Mouse (Mus musculus): Measurements from ENCODE around the gene Nxf1. TPM values are rescaled to one million over a fixed set of nuclear protein-coding genes. Genes with fewer than 3 reads are reported as not detected.

Gene Nxf1
- polyA plus RNA-seq, 1 experiment, result 48.5 TPM

Other genes with a start within 250 kb of the Nxf1 start
- not detected in 2 replicates for gene Slc22a8, start 165.8 kb upstream of the Nxf1 start, polyA plus RNA-seq (2012; rRNA removed)
- not detected in 2 replicates for gene Slc22a6, start 139.0 kb upstream of the Nxf1 start, polyA plus RNA-seq (2012; rRNA removed)
- gene Chrm1, start 93.3 kb upstream of the Nxf1 start, polyA plus RNA-seq (2012; rRNA removed), result 8.6 and 12.4 TPM in 2 replicates
- 77.3 and 84.0 TPM in 2 replicates for gene Slc3a2, start 33.7 kb upstream of the Nxf1 start, polyA plus RNA-seq (2012; rRNA removed)
- 23.1 and 24.6 TPM in 2 replicates for gene Wdr74, start 21.2 kb upstream of the Nxf1 start, polyA plus RNA-seq (2012; rRNA removed)
- gene 1700092M07Rik, start 16.4 kb upstream of the Nxf1 start, polyA plus RNA-seq (2012; rRNA removed), result not detected in 2 replicates
- gene Stx5a, start 15.7 kb upstream of the Nxf1 start, polyA plus RNA-seq (2012; rRNA removed), result 76.8 and 84.3 TPM in 2 replicates
- gene Tmem223, start 13.9 kb downstream of the Nxf1 start, polyA plus RNA-seq (2012; rRNA removed), result 138 and 175 TPM in 2 replicates
- 72.7 and 126 TPM in 2 replicates for gene Tmem179b, start 17.4 kb downstream of the Nxf1 start, polyA plus RNA-seq (2012; rRNA removed)
- gene Taf6l, start 29.3 kb downstream of the Nxf1 start, polyA plus RNA-seq (2012; rRNA removed), result 9.5 and 9.9 TPM in 2 replicates
- gene Polr2g, start 41.5 kb downstream of the Nxf1 start, polyA plus RNA-seq (2012; rRNA removed), result 17.4 and 20.0 TPM in 2 replicates
- gene Zbtb3, start 45.5 kb downstream of the Nxf1 start, polyA plus RNA-seq (2012; rRNA removed), result 1.6 and 1.9 TPM in 2 replicates
- 9.8 and 12.1 TPM in 2 replicates for gene Ttc9c, start 62.3 kb downstream of the Nxf1 start, polyA plus RNA-seq (2012; rRNA removed)
- gene Hnrnpul2, start 62.9 kb downstream of the Nxf1 start, polyA plus RNA-seq (2012; rRNA removed), result 23.2 and 24.4 TPM in 2 replicates
- 2.4 and 6.1 TPM in 2 replicates for gene AC129217.1, start 72.7 kb downstream of the Nxf1 start, polyA plus RNA-seq (2012; rRNA removed)
- 125 and 157 TPM in 2 replicates for gene Bscl2, start 80.4 kb downstream of the Nxf1 start, polyA plus RNA-seq (2012; rRNA removed)
- 2.1 and 2.8 TPM in 2 replicates for gene Gng3, start 82.1 kb downstream of the Nxf1 start, polyA plus RNA-seq (2012; rRNA removed)
- 1.5 and 3.0 TPM in 2 replicates for gene Lrrn4cl, start 93.7 kb downstream of the Nxf1 start, polyA plus RNA-seq (2012; rRNA removed)
- gene Ubxn1, start 114.4 kb downstream of the Nxf1 start, polyA plus RNA-seq (2012; rRNA removed), result 113 and 124 TPM in 2 replicates
- gene Uqcc3, start 123.8 kb downstream of the Nxf1 start, polyA plus RNA-seq (2012; rRNA removed), result 24.9 and 27.0 TPM in 2 replicates
- gene Lbhd1, start 126.7 kb downstream of the Nxf1 start, polyA plus RNA-seq (2012; rRNA removed), result 0.76 and 1.1 TPM in 2 replicates
- gene Gm49403, start 126.9 kb downstream of the Nxf1 start, polyA plus RNA-seq (2012; rRNA removed), result not detected in 2 replicates
- 9.0 and 12.8 TPM in 2 replicates for gene 1810009A15Rik, start 131.8 kb downstream of the Nxf1 start, polyA plus RNA-seq (2012; rRNA removed)
- not detected in 2 replicates for gene Gm49416, start 131.9 kb downstream of the Nxf1 start, polyA plus RNA-seq (2012; rRNA removed)
- 24.4 and 26.7 TPM in 2 replicates for gene Ints5, start 135.9 kb downstream of the Nxf1 start, polyA plus RNA-seq (2012; rRNA removed)
- gene Ganab, start 141.0 kb downstream of the Nxf1 start, polyA plus RNA-seq (2012; rRNA removed), result 94.0 and 114 TPM in 2 replicates
- 114 and 123 TPM in 2 replicates for gene B3gat3, start 163.3 kb downstream of the Nxf1 start, polyA plus RNA-seq (2012; rRNA removed)
- 11.4 and 12.6 TPM in 2 replicates for gene Rom1, start 172.3 kb downstream of the Nxf1 start, polyA plus RNA-seq (2012; rRNA removed)
- 34.6 and 42.8 TPM in 2 replicates for gene Eml3, start 172.5 kb downstream of the Nxf1 start, polyA plus RNA-seq (2012; rRNA removed)
- gene Mta2, start 184.8 kb downstream of the Nxf1 start, polyA plus RNA-seq (2012; rRNA removed), result 17.1 and 24.9 TPM in 2 replicates
- 14.7 and 16.6 TPM in 2 replicates for gene Tut1, start 196.8 kb downstream of the Nxf1 start, polyA plus RNA-seq (2012; rRNA removed)
- gene Eef1g, start 210.0 kb downstream of the Nxf1 start, polyA plus RNA-seq (2012; rRNA removed), result 172 and 210 TPM in 2 replicates
- gene Ahnak, start 232.2 kb downstream of the Nxf1 start, polyA plus RNA-seq (2012; rRNA removed), result 26.2 and 29.7 TPM in 2 replicates

Data from colon, adult 2 months (tissue).